Comparison of ENCODE assay signal across 19 mouse cellular contexts in the genomic region with DNA sequence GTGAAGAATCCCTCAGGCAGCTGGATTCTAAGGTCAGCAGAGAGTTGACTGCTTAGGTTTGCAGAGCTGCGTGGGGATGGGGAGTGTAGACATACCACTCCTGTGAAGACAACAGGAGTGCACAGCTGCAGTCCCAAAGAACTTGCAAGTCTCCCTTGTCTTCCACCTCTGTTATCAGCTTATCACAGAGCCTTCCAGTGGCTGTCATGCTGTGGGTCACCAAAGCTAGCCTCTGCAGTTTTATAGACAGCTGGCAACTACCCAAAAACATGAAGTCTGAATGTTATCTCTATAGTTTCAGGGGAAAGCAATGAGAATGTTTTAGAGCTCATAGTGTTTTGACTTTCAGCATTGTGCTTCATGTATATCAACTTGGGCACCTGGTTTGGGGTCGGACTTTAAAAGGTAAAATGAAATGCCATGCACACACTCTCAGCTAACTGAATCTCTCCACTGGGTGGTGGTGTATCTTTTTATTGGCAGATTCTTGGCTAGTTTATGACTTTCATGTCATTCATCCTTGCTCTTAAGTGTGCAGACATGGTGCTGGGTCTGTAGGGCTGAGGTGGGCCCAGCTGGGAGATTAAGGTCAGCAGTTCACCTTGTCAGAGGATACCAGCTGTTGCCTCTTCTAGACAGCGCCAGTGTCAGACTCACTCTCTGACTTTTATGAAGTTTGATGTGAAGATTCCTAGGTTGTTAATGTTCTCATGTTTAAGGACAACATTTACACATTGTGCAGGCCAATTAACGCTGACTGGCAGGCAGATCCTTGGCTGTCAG.
DNase-seq lines count a peak whose midpoint lies in the region; ATAC-seq lines count a peak whose summit lies in the region.
"Had no signal": no experiment of that assay in that cellular context is flagged by ENCODE, and none has a peak within 500 bp of the region (broad histone marks: within the 10 kb centered on the region; RNA-seq: fewer than 3 reads in every experiment).

No protein-coding gene starts in this region.

- no peak overlapping the region for H3K9ac ChIP-seq in heart, embryonic 13.5 days
- no peak overlapping the region for H3K9ac ChIP-seq in limb, embryonic 11.5 days (ENCODE audit: low read length)
- no peak overlapping the region for H3K9ac ChIP-seq in liver, embryonic 16.5 days (ENCODE audit: low read depth, low read length)
- no peak overlapping the region for H3K9ac ChIP-seq in neural tube, embryonic 15.5 days (replicated peaks)
- H3K9ac ChIP-seq: embryonic facial prominence, embryonic 12.5 days; forebrain, postnatal 0 days; stomach, embryonic 15.5 days had no signal

- no peaks in the 10 kb centered on the region for H3K36me3 ChIP-seq in heart, embryonic 13.5 days
- H3K36me3 ChIP-seq in limb, embryonic 11.5 days (ENCODE audit: control insufficient read depth, insufficient read depth, low read length): no peaks in the 10 kb centered on the region
- no peaks in the 10 kb centered on the region for H3K36me3 ChIP-seq in limb, embryonic 10.5 days
- no peaks in the 10 kb centered on the region for H3K36me3 ChIP-seq in liver, embryonic 16.5 days (ENCODE audit: control insufficient read depth, insufficient read depth)
- H3K36me3 ChIP-seq in neural tube, embryonic 15.5 days: no peaks in the 10 kb centered on the region
- H3K36me3 ChIP-seq: embryonic facial prominence, embryonic 12.5 days; stomach, embryonic 15.5 days had no signal

- ATAC-seq in heart, embryonic 13.5 days (ENCODE audit: extremely low read depth, insufficient number of reproducible peaks, low FRiP score, low TSS enrichment): no peak
- no peak for ATAC-seq in limb, embryonic 11.5 days (ENCODE audit: insufficient number of reproducible peaks, low FRiP score, low TSS enrichment, low read depth)
- ATAC-seq in common myeloid progenitor, adult 5-6 weeks (replicated peaks; ENCODE audit: low read depth, poor library complexity, severe bottlenecking): peak; percentile 57
- ATAC-seq in liver, embryonic 16.5 days (ENCODE audit: low read depth): peak; percentile 64
- no peak for ATAC-seq in neural tube, embryonic 15.5 days (ENCODE audit: low FRiP score)
- ATAC-seq: forebrain, postnatal 0 days; hindbrain, embryonic 16.5 days had no signal

- H3K4me2 ChIP-seq in heart, embryonic 13.5 days: no peak overlapping the region
- no peak overlapping the region for H3K4me2 ChIP-seq in limb, embryonic 11.5 days (ENCODE audit: low read depth, severe bottlenecking)
- no peak overlapping the region for H3K4me2 ChIP-seq in liver, embryonic 16.5 days (ENCODE audit: low read depth, low read length)
- no peak overlapping the region for H3K4me2 ChIP-seq in neural tube, embryonic 15.5 days
- H3K4me2 ChIP-seq: embryonic facial prominence, embryonic 12.5 days; stomach, embryonic 15.5 days had no signal

- H3K9me3 ChIP-seq in heart, embryonic 13.5 days: no peaks in the 10 kb centered on the region
- H3K9me3 ChIP-seq in limb, embryonic 11.5 days (ENCODE audit: control insufficient read depth, low read length): no peaks in the 10 kb centered on the region
- H3K9me3 ChIP-seq in limb, embryonic 10.5 days (replicated peaks): no peaks in the 10 kb centered on the region
- H3K9me3 ChIP-seq in liver, embryonic 16.5 days (replicated peaks; ENCODE audit: control insufficient read depth, low read length): no peaks in the 10 kb centered on the region
- no peaks in the 10 kb centered on the region for H3K9me3 ChIP-seq in neural tube, embryonic 15.5 days (replicated peaks)
- H3K9me3 ChIP-seq: embryonic facial prominence, embryonic 12.5 days; stomach, embryonic 15.5 days had no signal

- DNase-seq in heart, postnatal 14 days: no peak
- DNase-seq in limb, embryonic 11.5 days (ENCODE audit: low spot score): peak; percentile 13
- DNase-seq in limb, embryonic 10.5 days (ENCODE audit: low spot score): no peak
- DNase-seq: adrenal gland, postnatal 25 days; B cell, adult 2 months; cerebellum, adult 8-10 months; forebrain, postnatal 0 days; kidney, adult 2 months; kidney, postnatal 4 days; lung, postnatal 4 days; spleen, adult 18-20 months; thymus, adult 2 months had no signal

- 33% methylated on average over 4 of the region's 4 CpGs for WGBS in heart, embryonic 13.5 days
- WGBS in limb, embryonic 11.5 days: 77% methylated on average over 4 of the region's 4 CpGs
- 79% methylated on average over 4 of the region's 4 CpGs for WGBS in limb, embryonic 10.5 days
- WGBS in liver, embryonic 16.5 days (ENCODE audit: insufficient replicate concordance): 44% methylated on average over 4 of the region's 4 CpGs
- WGBS in neural tube, embryonic 15.5 days: 85% methylated on average over 4 of the region's 4 CpGs

- no peaks in the 10 kb centered on the region for H3K27me3 ChIP-seq in heart, embryonic 13.5 days (replicated peaks)
- H3K27me3 ChIP-seq in limb, embryonic 11.5 days (ENCODE audit: control insufficient read depth, insufficient read depth, low read length): no peaks in the 10 kb centered on the region
- no peaks in the 10 kb centered on the region for H3K27me3 ChIP-seq in limb, embryonic 10.5 days (ENCODE audit: low read depth, poor library complexity, severe bottlenecking)
- H3K27me3 ChIP-seq in liver, embryonic 16.5 days (ENCODE audit: control insufficient read depth, insufficient read depth, low read depth, low read length): no peaks in the 10 kb centered on the region
- H3K27me3 ChIP-seq in neural tube, embryonic 15.5 days (replicated peaks): no peaks in the 10 kb centered on the region
- H3K27me3 ChIP-seq: embryonic facial prominence, embryonic 12.5 days; stomach, embryonic 15.5 days had no signal

- peaks cover 56% of the 10 kb centered on the region for H3K4me1 ChIP-seq in heart, embryonic 13.5 days
- H3K4me1 ChIP-seq in limb, embryonic 11.5 days (ENCODE audit: control insufficient read depth, insufficient read depth, low read length): no peaks in the 10 kb centered on the region
- peaks cover 21% of the 10 kb centered on the region for H3K4me1 ChIP-seq in limb, embryonic 10.5 days
- peaks cover 3% of the 10 kb centered on the region for H3K4me1 ChIP-seq in liver, embryonic 16.5 days (ENCODE audit: control insufficient read depth, low read depth, low read length)
- peaks cover 7% of the 10 kb centered on the region; the same call in 1 of the 2 replicates for H3K4me1 ChIP-seq in neural tube, embryonic 15.5 days

- H3K27ac ChIP-seq in heart, embryonic 13.5 days (replicated peaks): peak overlapping the region; percentile 76
- H3K27ac ChIP-seq in limb, embryonic 11.5 days (replicated peaks; ENCODE audit: low read depth, low read length): no peak overlapping the region
- no peak overlapping the region for H3K27ac ChIP-seq in limb, embryonic 10.5 days
- 0 out of 2 replicates have a peak overlapping the region, but pooled peaks have one; percentile 38 for H3K27ac ChIP-seq in liver, embryonic 16.5 days (ENCODE audit: low read length)
- H3K27ac ChIP-seq in neural tube, embryonic 15.5 days (replicated peaks): no peak overlapping the region
- H3K27ac ChIP-seq: embryonic facial prominence, embryonic 12.5 days; stomach, embryonic 15.5 days had no signal

- H3K4me3 ChIP-seq in heart, embryonic 13.5 days: no peak overlapping the region
- H3K4me3 ChIP-seq in limb, embryonic 11.5 days (ENCODE audit: low read depth, low read length): no peak overlapping the region
- no peak overlapping the region for H3K4me3 ChIP-seq in limb, embryonic 10.5 days
- H3K4me3 ChIP-seq in liver, embryonic 16.5 days (ENCODE audit: low read depth, low read length): no peak overlapping the region
- no peak overlapping the region for H3K4me3 ChIP-seq in neural tube, embryonic 15.5 days (replicated peaks)
- H3K4me3 ChIP-seq: embryonic facial prominence, embryonic 12.5 days; stomach, embryonic 15.5 days had no signal

- intact Hi-C loops in heart, postnatal 14 days (cut with DNase I): loop anchor here (5.0 kb wide), 1 partner anchor 34 kb away; no protein-coding TSS in a partner anchor

Comparison
In these comparisons a context has a peak if more than half of its experiments do, and no peak if none do; other contexts are left out.
1. ATAC-seq: peak in common myeloid progenitor, adult 5-6 weeks (single experiment) and liver, embryonic 16.5 days (single experiment); none in heart, embryonic 13.5 days (single experiment), limb, embryonic 11.5 days (single experiment) and neural tube, embryonic 15.5 days (single experiment).
2. H3K27ac ChIP-seq: peak in heart, embryonic 13.5 days (single experiment) and liver, embryonic 16.5 days (single experiment); none in limb, embryonic 11.5 days (single experiment), limb, embryonic 10.5 days (single experiment) and neural tube, embryonic 15.5 days (single experiment).